In genomic region chr6:96420515-96420914, GRCm38 (mm10) we compare ENCODE assay signal across 13 mouse cellular contexts.
A peak's percentile ranks its signal among the peaks of the same experiment; 100 is the strongest.
DNase-seq lines count a peak whose midpoint lies in the region; ATAC-seq and TF ChIP-seq lines count a peak whose summit lies in the region.
"Had no signal": no experiment of that assay in that cellular context is flagged by ENCODE, and none has a peak within 500 bp of the region (broad histone marks: within the 10 kb centered on the region; RNA-seq: fewer than 3 reads in every experiment).

No protein-coding gene starts in this region.

- H3K36me3 ChIP-seq in neural tube, embryonic 12.5 days, result no peaks in the 10 kb centered on the region
- H3K36me3 ChIP-seq in embryonic facial prominence, embryonic 14.5 days (ENCODE audit: control insufficient read depth, insufficient read depth, low read length), result no peaks in the 10 kb centered on the region
- H3K36me3 ChIP-seq in liver, postnatal 0 days (replicated peaks; ENCODE audit: insufficient read depth, low read length), result no peaks in the 10 kb centered on the region
- H3K36me3 ChIP-seq: stomach, embryonic 15.5 days had no signal

- intact Hi-C loops in left cerebral cortex, postnatal 14 days (cut with DNase I), result no loop called here

- H3K9ac ChIP-seq in neural tube, embryonic 12.5 days, result no peak overlapping the region
- no peak overlapping the region for H3K9ac ChIP-seq in embryonic facial prominence, embryonic 14.5 days (ENCODE audit: low read depth, low read length)
- no peak overlapping the region for H3K9ac ChIP-seq in liver, postnatal 0 days (replicated peaks)
- H3K9ac ChIP-seq: liver, embryonic 14.5 days; stomach, embryonic 15.5 days had no signal

- TF ChIP-seq EP300 in liver, postnatal 0 days (IDR thresholded peaks at IDR 0.05; ENCODE audit: low read depth), result no peak

- WGBS in neural tube, embryonic 12.5 days, result 26% methylated on average over 2 of the region's 2 CpGs
- WGBS in embryonic facial prominence, embryonic 14.5 days, result 50% methylated on average over 2 of the region's 2 CpGs
- WGBS in liver, postnatal 0 days (ENCODE audit: insufficient replicate concordance), result 32% methylated on average over 2 of the region's 2 CpGs

- ATAC-seq in neural tube, embryonic 12.5 days (ENCODE audit: low FRiP score, low read depth), result 0 out of 2 replicates have a peak, but pooled peaks have one; percentile 56
- no peak for ATAC-seq in embryonic facial prominence, embryonic 14.5 days (ENCODE audit: low read depth)
- ATAC-seq in liver, postnatal 0 days, result no peak

- H3K4me2 ChIP-seq in neural tube, embryonic 12.5 days (replicated peaks), result no peak overlapping the region
- no peak overlapping the region for H3K4me2 ChIP-seq in embryonic facial prominence, embryonic 14.5 days (ENCODE audit: low read depth, low read length)
- H3K4me2 ChIP-seq in liver, postnatal 0 days (ENCODE audit: low read depth, low read length), result no peak overlapping the region
- H3K4me2 ChIP-seq: stomach, embryonic 15.5 days had no signal

- H3K4me3 ChIP-seq in neural tube, embryonic 12.5 days, result no peak overlapping the region
- no peak overlapping the region for H3K4me3 ChIP-seq in embryonic facial prominence, embryonic 14.5 days (ENCODE audit: low read depth, low read length)
- no peak overlapping the region for H3K4me3 ChIP-seq in liver, postnatal 0 days (ENCODE audit: low read depth, low read length)
- H3K4me3 ChIP-seq: erythroblast, embryonic 14.5 days; stomach, embryonic 15.5 days had no signal

- no peak for TF ChIP-seq CTCF in liver, postnatal 0 days (IDR thresholded peaks at IDR 0.05; ENCODE audit: low read depth)

- H3K27me3 ChIP-seq in neural tube, embryonic 12.5 days (replicated peaks), result no peaks in the 10 kb centered on the region
- H3K27me3 ChIP-seq in embryonic facial prominence, embryonic 14.5 days (replicated peaks; ENCODE audit: control insufficient read depth, insufficient read depth, low read length), result no peaks in the 10 kb centered on the region
- no peaks in the 10 kb centered on the region for H3K27me3 ChIP-seq in liver, postnatal 0 days (ENCODE audit: insufficient read depth, low read length)
- H3K27me3 ChIP-seq: stomach, embryonic 15.5 days had no signal

- H3K9me3 ChIP-seq in neural tube, embryonic 12.5 days, result no peaks in the 10 kb centered on the region
- H3K9me3 ChIP-seq in embryonic facial prominence, embryonic 14.5 days (ENCODE audit: control insufficient read depth, low read length), result no peaks in the 10 kb centered on the region
- H3K9me3 ChIP-seq in liver, postnatal 0 days (ENCODE audit: low read length), result no peaks in the 10 kb centered on the region
- H3K9me3 ChIP-seq: stomach, embryonic 15.5 days had no signal

- no peak overlapping the region for H3K27ac ChIP-seq in neural tube, embryonic 12.5 days
- H3K27ac ChIP-seq in embryonic facial prominence, embryonic 14.5 days (replicated peaks; ENCODE audit: low read depth, low read length), result no peak overlapping the region
- no peak overlapping the region for H3K27ac ChIP-seq in liver, postnatal 0 days (ENCODE audit: low read depth)
- H3K27ac ChIP-seq: liver, embryonic 14.5 days; stomach, embryonic 15.5 days had no signal

- DNase-seq in neural tube, embryonic 10.5 days (ENCODE audit: extremely low spot score, low spot score), result no peak
- DNase-seq in embryonic facial prominence, embryonic 14.5 days (ENCODE audit: low spot score), result peak; percentile 54
- peak; percentile 37 for DNase-seq in mesoderm, embryonic 11.5 days (ENCODE audit: low read depth, low spot score)
- DNase-seq in frontal cortex, adult 2 months (ENCODE audit: extremely low spot score in 1 of 2, low spot score in 1 of 2), result no peak
- no peak for DNase-seq in left cerebral cortex, postnatal 14 days (ENCODE audit: low spot score in 2 of 2)
- DNase-seq in liver, postnatal 0 days, result no peak
- DNase-seq in thymus, postnatal 4 days, result no peak
- DNase-seq: cerebellum, adult 9-11 months; kidney, adult 8-10 months had no signal

- no peaks in the 10 kb centered on the region for H3K4me1 ChIP-seq in neural tube, embryonic 12.5 days
- H3K4me1 ChIP-seq in embryonic facial prominence, embryonic 14.5 days (ENCODE audit: control insufficient read depth, insufficient read depth, low read length), result no peaks in the 10 kb centered on the region
- H3K4me1 ChIP-seq in liver, postnatal 0 days (ENCODE audit: insufficient read depth), result no peaks in the 10 kb centered on the region
- H3K4me1 ChIP-seq: stomach, embryonic 15.5 days had no signal

Comparison
In these comparisons a context has a peak if more than half of its experiments do, and no peak if none do; other contexts are left out.
1. DNase-seq: peak in embryonic facial prominence, embryonic 14.5 days (single experiment) and mesoderm, embryonic 11.5 days (single experiment); none in neural tube, embryonic 10.5 days (single experiment), frontal cortex, adult 2 months (0 of 2), left cerebral cortex, postnatal 14 days (0 of 2), liver, postnatal 0 days (single experiment) and thymus, postnatal 4 days (single experiment).